Mouse (Mus musculus) c-Kit-positive CD71-negative TER-119-negative erythroid progenitor cells, embryonic 14.5 days (primary cell): ENCODE results near the gene Abcc1.
A peak's percentile ranks its signal among the peaks of the same experiment; 100 is the strongest.

Source experiments
- DNase-seq: peaks from one replicate; pipeline ENCODE4 v3.0.0-alpha.2; 2013; ENCODE audit warnings: low read depth

Gene Abcc1

DNA sequence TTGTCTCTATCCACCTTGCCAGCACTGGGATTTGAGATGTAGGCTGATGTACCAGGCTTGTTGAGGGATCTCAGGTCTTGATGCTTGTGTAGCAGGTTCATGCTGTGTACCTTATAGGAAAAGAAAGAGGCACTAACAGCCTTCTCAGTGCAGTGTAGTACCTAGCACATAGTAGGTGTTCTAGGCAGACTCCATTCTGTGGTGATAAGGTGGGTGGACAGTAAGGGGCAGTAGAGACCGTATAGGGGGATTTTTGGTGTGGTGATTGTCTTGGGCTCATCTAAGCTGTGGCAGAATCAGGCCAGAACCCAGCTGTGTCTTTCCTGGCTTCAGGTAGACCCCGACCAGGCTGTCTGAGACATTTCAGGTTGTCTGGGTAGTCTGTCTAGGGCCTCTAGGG lies 15.0 kb downstream of the Abcc1 start:
- no peak for DNase-seq

- no peak for DNase-seq
Measured at GRCm38 (mm10) chr16:14377321-14377720, 16.0 kb downstream of the Abcc1 start.

DNA sequence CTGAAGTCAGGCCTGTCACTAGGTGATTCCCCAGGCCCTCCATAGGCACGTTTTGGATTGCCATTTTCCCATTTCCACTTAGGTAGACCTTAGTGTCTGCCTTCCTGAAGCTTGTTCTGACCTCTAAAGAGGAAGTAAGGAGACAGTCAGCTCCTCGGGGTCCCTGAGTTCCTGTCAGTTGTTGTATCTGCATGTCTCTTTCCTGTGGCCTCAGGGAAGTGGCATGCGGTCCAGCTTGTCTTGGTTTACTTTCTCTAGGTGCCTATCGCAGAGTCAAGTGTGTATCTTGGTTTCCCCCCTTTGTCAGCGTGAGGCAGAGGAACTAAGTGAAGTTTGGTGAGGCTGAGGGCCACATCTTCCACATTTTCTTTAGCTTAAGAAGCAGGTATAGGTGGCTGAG lies 17.3 kb downstream of the Abcc1 start:
- DNase-seq, result no peak

- DNase-seq, result no peak
Measured at GRCm38 (mm10) chr16:14379888-14380287, 18.5 kb downstream of the Abcc1 start.

- no peak for DNase-seq
Measured at GRCm38 (mm10) chr16:14381061-14381665, 19.8 kb downstream of the Abcc1 start.

- no peak for DNase-seq
Measured at GRCm38 (mm10) chr16:14399303-14399702, 37.9 kb downstream of the Abcc1 start.

GRCm38 (mm10) chr16:14403507-14403906 lies 42.1 kb downstream of the Abcc1 start:
- DNase-seq, result no peak

DNA sequence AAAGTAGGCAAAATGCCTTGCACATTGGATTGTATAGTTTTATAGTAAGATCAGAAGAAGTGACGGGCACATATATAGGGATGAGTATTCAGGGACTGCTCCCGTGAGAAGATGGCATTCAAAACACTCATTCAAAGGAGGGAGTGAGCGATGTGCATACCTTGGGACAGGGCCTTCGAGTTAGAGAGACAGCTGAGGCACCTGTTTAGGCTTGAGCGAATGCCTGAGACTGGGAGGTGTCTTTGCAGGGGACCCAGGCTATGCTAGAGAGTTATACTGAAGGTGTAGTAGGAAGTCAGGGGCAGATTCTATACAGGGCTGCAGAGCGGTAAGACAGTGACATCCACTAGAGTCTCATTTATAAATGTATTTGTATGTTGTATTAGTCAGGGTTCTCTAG lies 44.3 kb downstream of the Abcc1 start:
- DNase-seq, result no peak

DNA sequence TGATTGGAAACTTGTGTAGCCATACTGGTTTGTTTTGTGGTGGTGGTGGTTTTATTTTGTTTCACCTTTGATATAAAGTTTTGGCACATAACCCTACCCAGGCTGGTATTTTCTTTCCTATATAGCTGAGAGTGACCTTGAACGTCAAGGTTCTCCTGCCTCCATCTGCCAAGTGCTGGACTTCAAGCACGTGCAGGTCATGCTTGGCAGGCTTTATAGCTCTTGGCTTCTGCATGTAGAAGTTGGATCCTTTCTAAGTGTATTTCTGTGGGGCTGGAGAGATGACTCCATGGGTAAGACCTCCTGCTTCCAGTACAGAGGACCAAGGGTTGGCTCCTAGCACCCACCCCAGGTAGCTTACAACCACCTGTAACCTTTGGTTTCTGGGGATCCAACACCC lies 47.8 kb downstream of the Abcc1 start:
- no peak for DNase-seq

- no peak for DNase-seq
Measured at GRCm38 (mm10) chr16:14409776-14410175, 48.4 kb downstream of the Abcc1 start.

DNA sequence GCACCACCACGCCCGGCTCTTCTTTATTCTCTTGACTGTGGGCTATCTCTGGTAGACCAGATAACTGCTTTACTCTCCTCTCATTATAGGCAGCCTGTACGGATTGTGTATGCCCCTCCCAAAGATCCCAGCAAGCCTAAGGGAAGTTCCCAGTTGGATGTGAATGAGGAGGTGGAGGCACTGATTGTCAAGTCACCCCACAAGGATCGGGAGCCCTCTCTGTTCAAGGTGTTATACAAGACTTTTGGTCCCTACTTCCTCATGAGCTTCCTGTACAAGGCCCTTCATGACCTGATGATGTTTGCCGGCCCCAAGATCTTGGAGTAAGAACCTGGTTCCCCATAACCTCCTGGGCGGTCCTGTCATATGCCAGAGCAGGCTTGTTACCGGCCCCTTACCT lies 49.3 kb downstream of the Abcc1 start:
- DNase-seq, result no peak

GRCm38 (mm10) chr16:14411156-14411555 lies 49.8 kb downstream of the Abcc1 start:
- DNase-seq, result no peak

- no peak for DNase-seq
Measured at GRCm38 (mm10) chr16:14412551-14412950, 51.2 kb downstream of the Abcc1 start.

GRCm38 (mm10) chr16:14415206-14415605 lies 53.8 kb downstream of the Abcc1 start:
- DNase-seq, result no peak

- DNase-seq, result no peak
Measured at GRCm38 (mm10) chr16:14416957-14417618, 55.7 kb downstream of the Abcc1 start.

DNA sequence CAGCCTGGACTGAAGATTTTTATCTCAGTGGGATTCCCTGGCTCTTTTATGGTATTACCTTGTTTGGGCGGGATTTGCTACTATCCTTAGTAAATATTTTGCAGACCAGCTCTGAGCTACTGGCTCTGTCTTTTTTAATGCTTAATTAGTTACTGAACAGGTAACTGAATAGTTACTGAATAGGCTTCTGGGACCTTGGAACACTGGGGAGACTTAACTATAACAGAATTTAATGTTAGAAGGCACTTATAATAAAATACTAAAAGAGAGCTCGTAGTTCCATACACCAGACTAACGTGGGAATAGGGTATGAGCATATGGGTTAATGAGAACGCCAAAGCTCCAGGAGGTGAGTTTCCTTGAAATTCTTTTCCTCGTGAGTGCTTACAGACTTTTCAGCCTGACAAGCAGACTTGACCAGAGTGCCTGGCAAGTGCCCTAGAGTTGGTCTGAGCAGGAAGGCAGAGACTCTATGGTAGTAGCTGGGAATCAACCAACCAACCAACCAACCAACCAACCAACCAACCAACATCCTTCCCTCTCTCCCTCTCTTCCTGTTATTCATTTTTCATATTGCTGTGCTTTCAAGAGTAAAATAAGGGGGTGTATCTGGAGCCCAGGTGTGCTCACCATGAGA lies 59.3 kb downstream of the Abcc1 start:
- no peak for DNase-seq

DNA sequence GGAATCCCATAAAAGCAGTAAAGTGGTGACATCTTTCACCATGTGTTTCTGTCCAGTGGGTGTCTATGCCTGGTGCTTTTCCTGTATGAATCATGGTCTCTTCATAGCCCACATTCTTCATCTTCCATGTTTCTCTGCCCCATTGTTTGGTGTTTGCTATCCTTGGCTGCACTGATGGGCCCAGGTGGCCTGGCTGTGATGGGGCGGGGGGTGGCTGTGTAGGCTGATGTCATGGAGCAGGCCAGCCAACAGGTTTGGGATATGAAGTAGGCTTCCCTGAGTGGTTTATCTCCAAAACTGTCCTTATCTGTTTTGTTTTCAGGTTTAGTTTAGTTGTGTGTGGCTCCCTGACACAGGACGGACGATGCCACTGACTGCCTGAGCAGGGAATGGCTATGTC lies 60.7 kb downstream of the Abcc1 start:
- DNase-seq, result no peak

GRCm38 (mm10) chr16:14429371-14429770 lies 68.0 kb downstream of the Abcc1 start:
- no peak for DNase-seq

DNA sequence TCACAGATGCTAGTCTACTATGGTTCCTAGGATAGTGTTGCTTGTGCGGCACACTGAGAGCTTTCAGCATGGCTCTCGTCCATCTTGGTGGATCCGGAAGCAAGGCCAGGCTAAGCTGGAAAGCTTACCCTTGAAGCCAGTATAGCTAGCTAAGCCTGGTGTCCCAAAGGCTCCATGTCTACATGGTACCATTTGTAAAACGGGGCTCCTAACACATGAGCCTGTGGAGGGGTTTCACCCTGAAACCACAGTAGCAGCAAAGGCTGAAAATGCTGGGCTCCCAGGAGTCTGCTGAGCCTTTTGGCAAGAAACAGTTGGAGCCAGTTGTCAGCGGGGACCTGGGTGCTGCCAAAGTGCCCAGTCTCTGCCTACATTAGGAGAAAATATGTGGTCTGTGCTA lies 71.6 kb downstream of the Abcc1 start:
- DNase-seq, result no peak

DNA sequence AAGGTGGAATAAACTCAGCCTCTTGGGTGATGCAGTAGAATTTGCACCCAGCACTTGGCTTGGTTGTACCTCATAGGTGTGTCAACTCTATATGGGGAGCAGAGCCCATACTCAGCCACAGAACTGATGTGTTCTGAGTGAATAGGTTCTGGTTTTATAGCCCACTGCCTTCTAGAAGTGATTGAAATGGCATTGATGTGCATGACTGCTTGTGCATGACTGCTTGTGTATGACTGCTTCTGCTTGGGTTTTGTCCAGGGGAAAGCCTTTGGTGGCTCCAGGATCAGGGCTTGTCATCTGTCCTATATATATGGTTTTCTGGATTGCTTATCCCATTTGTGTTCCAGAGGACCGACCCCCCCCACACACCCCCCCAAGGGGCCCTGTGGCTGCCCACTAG lies 74.2 kb downstream of the Abcc1 start:
- no peak for DNase-seq

DNA sequence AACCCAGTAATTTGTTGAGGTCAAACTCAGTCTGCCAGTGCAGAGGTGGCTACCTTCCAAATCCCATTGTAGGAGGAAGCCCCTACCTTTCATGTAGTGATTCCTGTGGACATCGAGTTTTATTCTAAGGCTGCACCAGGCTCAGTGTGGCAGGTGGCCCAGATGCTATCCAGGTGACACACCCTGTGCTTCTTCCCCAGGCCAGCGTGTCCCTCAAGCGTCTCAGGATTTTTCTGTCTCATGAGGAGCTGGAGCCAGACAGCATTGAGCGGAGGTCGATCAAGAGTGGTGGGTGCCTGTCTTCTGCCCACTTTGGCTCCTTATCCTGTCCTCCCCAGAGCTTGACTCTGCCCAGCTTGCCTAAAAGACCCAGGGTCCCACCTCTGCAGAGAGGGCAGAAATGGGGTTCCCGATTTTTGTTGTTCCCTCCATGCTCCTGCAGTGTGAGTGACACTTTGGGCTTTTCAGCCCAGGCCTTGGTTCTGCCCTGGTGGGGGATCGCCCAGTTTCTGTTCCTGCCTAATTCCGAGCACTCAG lies 76.2 kb downstream of the Abcc1 start:
- no peak for DNase-seq

GRCm38 (mm10) chr16:14438561-14438960 lies 77.2 kb downstream of the Abcc1 start:
- DNase-seq, result no peak

DNA sequence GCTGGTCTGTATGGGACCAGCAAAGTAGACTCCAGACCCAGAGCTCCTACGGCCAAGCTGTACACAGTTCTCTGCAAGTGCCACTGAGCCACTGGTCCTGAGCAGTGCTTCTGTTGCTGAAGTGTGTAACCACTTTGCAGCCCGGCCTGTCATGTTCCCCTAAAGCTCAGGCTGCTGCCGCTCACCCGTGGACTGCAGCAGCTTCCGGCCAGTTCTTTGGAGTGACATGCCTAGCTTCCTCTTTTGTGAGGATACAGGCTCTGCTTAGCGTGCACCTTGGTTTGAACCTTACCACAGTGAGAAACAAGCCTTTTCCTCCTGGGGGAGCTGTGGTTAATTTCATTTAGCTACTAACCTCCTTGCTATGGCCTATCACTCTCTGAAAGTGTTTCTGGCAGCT lies 77.7 kb downstream of the Abcc1 start:
- peak; percentile 40 for DNase-seq
